Mouse (Mus musculus) neural tube, embryonic 14.5 days (tissue): Measurements from ENCODE around the gene Tsga10ip. TPM values are rescaled to one million over a fixed set of nuclear protein-coding genes. Genes with fewer than 3 reads are reported as not detected.

ENCODE experiments used
- ATAC-seq: fragments of 200-750 bp; cut with Nextera tagmentation; 2 replicates; pipeline ENCODE4 v1.8.0; 2017; ENCODE audit warnings: low read depth, mild to moderate bottlenecking, moderate TSS enrichment, moderate library complexity
- H3K27ac ChIP-seq: fragments of 300-500 bp; sonication (generic); 2 replicates; pipeline ENCODE4 v1.5.1; 2014; ENCODE audit warnings: low read depth, mild to moderate bottlenecking, control low read depth, low read length, moderate library complexity, mixed read lengths
- H3K27me3 ChIP-seq: fragments of 300-500 bp; sonication (generic); 2 replicates; pipeline ENCODE4 v1.6.1; 2014; ENCODE audit warnings: low read length; ENCODE audit not compliant: control insufficient read depth, insufficient read depth
- H3K36me3 ChIP-seq: fragments of 300-500 bp; sonication (generic); 2 replicates; pipeline ENCODE4 v1.6.1; 2014; ENCODE audit warnings: low read length, mixed read lengths; ENCODE audit not compliant: control insufficient read depth, insufficient read depth
- H3K4me1 ChIP-seq: fragments of 300-500 bp; sonication (generic); 2 replicates; pipeline ENCODE4 v1.6.1; 2014; ENCODE audit warnings: low read length; ENCODE audit not compliant: control insufficient read depth, insufficient read depth
- H3K4me2 ChIP-seq: fragments of 300-500 bp; sonication (generic); 2 replicates; pipeline ENCODE4 v1.6.1; 2014; ENCODE audit warnings: mild to moderate bottlenecking, low read depth, low read length, control low read depth
- H3K4me3 ChIP-seq: fragments of 300-500 bp; sonication (generic); 2 replicates; pipeline ENCODE4 v1.5.1; 2014; ENCODE audit warnings: low read depth, low read length, control low read depth, mixed read lengths
- H3K9ac ChIP-seq: fragments of 300-500 bp; sonication (generic); replicated peaks from 2 replicates; pipeline ENCODE4 v1.6.1; 2014; ENCODE audit warnings: low read depth, mild to moderate bottlenecking, control low read depth, low read length, mixed read lengths
- H3K9me3 ChIP-seq: fragments of 300-500 bp; sonication (generic); 2 replicates; pipeline ENCODE4 v1.6.1; 2016; ENCODE audit warnings: low read length; ENCODE audit not compliant: control insufficient read depth
- WGBS: fragments of 180-500 bp; shearing (Covaris S2); extraction: QIAGEN DNeasy Blood & Tissue Kit; methylation state at CpG from one replicate; pipeline ENCODE4 v1.1.7; 2014; 5-methylcytosine and 5-hydroxymethylcytosine counted together
- polyA plus RNA-seq: library from polyadenylated mRNA; unstranded; fragments of >200 nt; fragmentation: Nextera tagmentation; extraction: Ambion mirVana; gene quantifications from 2 replicates; pipeline ENCODE4 v1.2.1, GENCODE M21; 2014

Gene Tsga10ip
- polyA plus RNA-seq, 1 experiment from 2014 or later = not detected

DNA sequence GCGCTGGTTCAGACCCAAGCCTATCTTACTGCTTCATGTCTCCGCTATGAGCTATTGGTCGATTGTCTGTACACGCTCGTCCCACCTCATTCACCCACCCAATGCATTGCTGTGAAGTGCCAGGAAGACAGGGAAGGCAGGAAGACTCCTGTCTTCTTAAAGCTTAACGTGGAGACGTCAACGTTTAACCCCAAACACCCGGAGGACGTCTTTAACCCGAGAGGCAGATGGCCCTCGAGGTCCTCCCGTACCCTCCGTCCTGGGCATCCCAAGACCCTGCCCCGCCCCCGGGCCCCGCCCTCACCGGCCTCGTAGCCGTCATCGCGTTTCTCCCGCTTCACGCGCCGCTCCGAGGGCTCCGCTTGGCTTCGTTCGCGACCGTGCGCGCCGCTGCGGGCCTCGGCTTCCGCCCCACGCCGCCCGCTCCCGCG is 14.3 kb downstream of the Tsga10ip start:
- Histone ChIP-seq H3K27ac (peak overlapping the region; percentile 75), H3K4me1 (peaks cover 23% of the 10 kb centered on the region)
- 1% methylated on average over 34 of the region's 43 CpGs for WGBS

GRCm38 (mm10) chr19:5384715-5385114 is 17.6 kb downstream of the Tsga10ip start:
- Histone ChIP-seq H3K9me3 (no peaks in the 10 kb centered on the region), H3K4me1 (peaks cover 18% of the 10 kb centered on the region), H3K4me3 (no peak overlapping the region), H3K4me2 (no peak overlapping the region), H3K9ac (no peak overlapping the region), H3K27me3 (peaks cover 4% of the 10 kb centered on the region; the same call in 1 of the 2 replicates), H3K27ac (no peak overlapping the region), H3K36me3 (peaks cover 53% of the 10 kb centered on the region)
- ATAC-seq = no peak
- WGBS = 95% methylated on average over 8 of the region's 8 CpGs

More for the DNA sequence above, 14.3 kb downstream of the Tsga10ip start:
- H3K4me2 ChIP-seq = peak overlapping the region; percentile 86
- H3K27me3 ChIP-seq = peaks cover 4% of the 10 kb centered on the region; the same call in 1 of the 2 replicates
- H3K4me3 ChIP-seq = peak overlapping the region; percentile 96
- H3K9ac ChIP-seq = peak overlapping the region; percentile 90
- no peaks in the 10 kb centered on the region for H3K9me3 ChIP-seq
- ATAC-seq = peak; percentile 38; the same call in 1 of the 2 replicates
- peaks cover 21% of the 10 kb centered on the region for H3K36me3 ChIP-seq

DNA sequence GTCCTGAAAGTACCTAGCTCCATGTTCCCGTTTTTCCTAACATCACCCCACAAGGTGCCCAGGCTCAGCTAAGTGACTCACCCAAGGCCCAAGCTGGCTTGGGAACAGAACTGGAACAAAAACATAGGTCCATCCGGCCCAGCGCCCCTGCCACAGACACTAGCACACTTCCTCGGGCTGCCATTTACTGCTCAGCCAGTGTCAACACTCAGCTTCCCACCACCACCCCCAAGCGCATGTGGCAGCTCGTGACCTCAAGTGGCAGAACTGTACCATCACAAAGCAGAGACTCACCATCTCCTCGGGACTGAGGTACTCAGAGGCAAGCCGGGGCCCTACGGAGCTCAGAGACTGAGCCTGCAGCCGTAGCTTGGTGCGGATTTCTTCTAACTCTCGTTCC is 19.0 kb downstream of the Tsga10ip start:
- Histone ChIP-seq H3K27ac (no peak overlapping the region), H3K36me3 (peaks cover 66% of the 10 kb centered on the region), H3K27me3 (peaks cover 3% of the 10 kb centered on the region; the same call in 1 of the 2 replicates), H3K4me2 (no peak overlapping the region), H3K4me3 (no peak overlapping the region), H3K9me3 (no peaks in the 10 kb centered on the region), H3K9ac (no peak overlapping the region), H3K4me1 (peaks cover 12% of the 10 kb centered on the region)
- 92% methylated on average over 12 of the region's 12 CpGs for WGBS
- no peak for ATAC-seq

DNA sequence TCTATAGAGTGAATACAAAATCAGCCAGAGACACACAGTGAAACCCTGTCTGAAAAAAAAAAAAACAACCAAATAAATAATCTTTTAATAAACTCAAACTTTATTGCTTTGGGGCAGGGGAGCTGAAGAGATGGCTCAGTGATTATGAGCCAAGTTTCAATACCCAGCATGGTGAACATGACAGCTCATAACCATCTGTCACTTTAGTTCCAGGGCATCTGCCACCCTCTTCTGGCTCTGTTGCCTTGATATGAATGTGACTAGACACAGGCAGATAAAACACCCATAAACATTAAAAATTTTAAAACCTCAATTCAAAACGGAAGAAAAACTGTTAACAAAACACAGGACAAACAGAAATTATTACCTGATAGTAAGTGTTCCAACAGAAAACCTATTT is 24.9 kb downstream of the Tsga10ip start:
- Histone ChIP-seq H3K4me1 (no peaks in the 10 kb centered on the region), H3K9ac (no peak overlapping the region), H3K4me3 (no peak overlapping the region), H3K36me3 (peaks cover 51% of the 10 kb centered on the region), H3K4me2 (no peak overlapping the region), H3K27me3 (no peaks in the 10 kb centered on the region), H3K27ac (no peak overlapping the region), H3K9me3 (no peaks in the 10 kb centered on the region)
- WGBS = 95% methylated on average over 1 of the region's 1 CpGs
- no peak for ATAC-seq

GRCm38 (mm10) chr19:5374748-5375147 is 27.6 kb downstream of the Tsga10ip start:
- H3K36me3 ChIP-seq = peaks cover 37% of the 10 kb centered on the region
- no peak overlapping the region for H3K4me2 ChIP-seq
- no peak overlapping the region for H3K4me3 ChIP-seq
- H3K9ac ChIP-seq = no peak overlapping the region
- ATAC-seq = no peak
- no peak overlapping the region for H3K27ac ChIP-seq
- H3K9me3 ChIP-seq = no peaks in the 10 kb centered on the region
- H3K27me3 ChIP-seq = no peaks in the 10 kb centered on the region
- no peaks in the 10 kb centered on the region for H3K4me1 ChIP-seq
- 88% methylated on average over 4 of the region's 4 CpGs for WGBS

DNA sequence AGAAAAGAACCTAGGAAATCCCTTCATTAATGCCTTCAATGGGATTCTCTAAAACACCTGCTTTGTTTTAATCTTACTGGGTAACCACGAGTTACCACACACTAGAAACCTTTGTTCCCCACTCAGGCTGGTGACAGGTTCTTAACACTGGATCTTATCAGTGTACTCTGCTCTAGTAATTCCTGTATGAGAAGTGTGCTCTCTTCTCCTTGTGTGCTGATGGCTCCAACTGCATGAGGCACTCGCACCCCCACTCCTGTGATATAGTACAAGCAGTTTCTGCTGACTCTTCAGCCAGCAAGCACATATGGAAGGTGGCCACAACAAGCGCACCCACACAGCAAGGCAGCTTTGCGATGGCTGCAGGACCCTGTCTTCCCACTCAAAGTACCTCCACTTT is 28.1 kb downstream of the Tsga10ip start:
- H3K27ac ChIP-seq = no peak overlapping the region
- H3K9ac ChIP-seq = no peak overlapping the region
- peaks cover 35% of the 10 kb centered on the region for H3K36me3 ChIP-seq
- H3K4me2 ChIP-seq = no peak overlapping the region
- WGBS = 84% methylated on average over 4 of the region's 4 CpGs
- no peak overlapping the region for H3K4me3 ChIP-seq
- no peaks in the 10 kb centered on the region for H3K9me3 ChIP-seq
- no peaks in the 10 kb centered on the region for H3K27me3 ChIP-seq
- ATAC-seq = no peak
- H3K4me1 ChIP-seq = no peaks in the 10 kb centered on the region

- Histone ChIP-seq H3K4me2 (no peak overlapping the region), H3K36me3 (peaks cover 26% of the 10 kb centered on the region), H3K27me3 (no peaks in the 10 kb centered on the region), H3K4me1 (peaks cover 5% of the 10 kb centered on the region), H3K4me3 (no peak overlapping the region), H3K9ac (no peak overlapping the region), H3K27ac (no peak overlapping the region), H3K9me3 (no peaks in the 10 kb centered on the region)
- ATAC-seq = no peak
- WGBS = 96% methylated on average over 7 of the region's 7 CpGs
Observed at GRCm38 (mm10) chr19:5372724-5373123, 29.6 kb downstream of the Tsga10ip start.

DNA sequence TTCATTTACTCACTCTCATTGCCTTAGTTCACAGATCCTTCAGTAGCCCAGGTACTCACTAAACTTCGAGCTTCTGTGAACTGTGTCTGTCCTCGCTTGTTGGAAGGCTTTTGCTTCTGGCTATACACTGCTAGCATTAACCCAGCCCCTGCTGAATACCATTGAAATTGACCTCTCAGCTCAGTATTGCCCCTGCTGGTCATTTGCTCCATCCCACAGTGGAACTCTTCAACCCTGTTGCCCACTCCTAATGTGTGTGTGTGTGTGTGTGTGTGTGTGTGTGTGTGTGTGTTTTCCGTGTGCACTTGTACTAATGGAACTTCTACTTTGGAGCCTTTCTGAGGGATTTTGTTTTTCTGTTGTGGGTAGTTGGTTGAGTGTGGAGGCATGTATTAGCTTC is 31.4 kb downstream of the Tsga10ip start:
- WGBS = 91% methylated on average over 3 of the region's 3 CpGs

DNA sequence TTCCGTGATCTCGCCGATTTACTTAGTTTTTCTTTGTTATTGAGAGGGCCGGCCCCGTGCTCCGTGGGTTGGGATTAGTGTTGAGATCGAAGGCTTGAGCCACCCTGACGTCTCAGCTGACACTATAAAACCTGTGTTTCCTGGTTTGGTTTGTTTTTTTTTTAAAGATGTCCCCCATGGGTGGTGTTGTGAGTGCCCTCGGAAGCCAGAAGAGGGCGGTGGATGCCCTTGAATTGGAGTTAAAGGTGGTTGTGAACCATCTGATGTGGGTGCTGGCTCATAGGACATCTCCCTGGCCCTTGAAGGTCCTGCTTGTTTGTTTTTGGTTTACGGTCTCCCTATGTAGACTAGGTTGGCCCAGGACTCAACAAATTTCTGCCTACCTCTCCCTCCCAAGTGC is 34.9 kb downstream of the Tsga10ip start:
- ATAC-seq = no peak
- Histone ChIP-seq H3K4me1 (peaks cover 15% of the 10 kb centered on the region), H3K27ac (peak overlapping the region; percentile 91), H3K27me3 (no peaks in the 10 kb centered on the region), H3K36me3 (peaks cover 19% of the 10 kb centered on the region), H3K4me3 (peak overlapping the region; percentile 94), H3K4me2 (peak overlapping the region; percentile 71), H3K9ac (peak overlapping the region; percentile 76), H3K9me3 (no peaks in the 10 kb centered on the region)
- 11% methylated on average over 11 of the region's 11 CpGs for WGBS

More for the DNA sequence above, 31.4 kb downstream of the Tsga10ip start:
- Histone ChIP-seq H3K9ac (no peak overlapping the region), H3K4me3 (no peak overlapping the region), H3K4me2 (no peak overlapping the region), H3K27ac (no peak overlapping the region), H3K36me3 (peaks cover 26% of the 10 kb centered on the region), H3K9me3 (no peaks in the 10 kb centered on the region), H3K27me3 (no peaks in the 10 kb centered on the region), H3K4me1 (peaks cover 8% of the 10 kb centered on the region)
- no peak for ATAC-seq
